Mouse (Mus musculus) myocyte (in vitro differentiated cells): ENCODE data around the gene Nfkbib.

Experiments
- MYOG ChIP-seq, 3 experiments: IDR thresholded peaks; one replicate each; pipeline ENCODE4 v1.6.1; 2011; ENCODE audit warnings: control low read depth in 2 of 3, low read depth in 2 of 3, mild to moderate bottlenecking in 2 of 3; ENCODE audit not compliant: insufficient read length in 2 of 3, control insufficient read depth in 1 of 3, insufficient read depth in 1 of 3
- POLR2A ChIP-seq: IDR thresholded peaks from one replicate; pipeline ENCODE4 v1.6.1; 2011; ENCODE audit warnings: low read depth, mild to moderate bottlenecking, control low read depth, moderate library complexity; ENCODE audit not compliant: insufficient read length
- USF1 ChIP-seq: IDR thresholded peaks from one replicate; pipeline ENCODE4 v1.6.1; 2011; ENCODE audit warnings: low read depth, mild to moderate bottlenecking, control low read depth, moderate library complexity

DNA sequence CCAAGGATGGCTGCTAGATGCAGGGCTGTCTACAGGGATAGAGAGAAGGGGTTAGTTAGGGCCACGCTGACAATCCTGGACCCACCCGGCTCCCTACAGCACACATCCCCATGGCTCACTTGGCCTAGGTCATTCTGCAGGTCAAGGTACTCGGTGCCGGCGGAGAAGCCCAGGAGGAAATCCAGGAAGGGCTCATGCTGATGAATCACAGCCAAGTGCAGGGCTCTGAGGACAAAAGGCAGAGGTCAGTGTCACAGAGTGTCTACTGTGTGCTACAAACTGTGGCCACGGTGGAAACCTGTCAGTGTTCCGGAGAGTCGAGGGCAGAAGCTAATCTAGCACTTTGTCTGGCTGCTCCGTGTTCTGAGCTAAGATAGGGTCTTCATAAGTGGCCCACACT is 5.4 kb downstream of the Nfkbib start:
- TF ChIP-seq MYOG (IDR thresholded peaks at IDR 0.05; ENCODE audit: control insufficient read depth in 1 of 3, insufficient read depth in 1 of 3, insufficient read length in 2 of 3, low read depth in 2 of 3) (no peak), POLR2A (no peak), USF1 (no peak)
